Mouse (Mus musculus) lung, embryonic 16.5 days (tissue): ENCODE measurements around the gene Morc3. TPM values are rescaled to one million over a fixed set of nuclear protein-coding genes. Genes with fewer than 3 reads are reported as not detected.

Experiments
- ATAC-seq: fragments of 200-750 bp; cut with Nextera tagmentation; 2 replicates; pipeline ENCODE4 v1.8.0; 2017; ENCODE audit warnings: low read depth, mild to moderate bottlenecking, moderate library complexity
- H3K27ac ChIP-seq: fragments of 300-500 bp; sonication (generic); 2 replicates; pipeline ENCODE4 v1.5.1; 2014; ENCODE audit warnings: mild to moderate bottlenecking, control low read depth, low read length
- H3K27me3 ChIP-seq: fragments of 300-500 bp; sonication (generic); 2 replicates; pipeline ENCODE4 v1.6.1; 2014; ENCODE audit warnings: low read depth, low read length, mixed read lengths; ENCODE audit not compliant: control insufficient read depth, insufficient read depth
- H3K36me3 ChIP-seq: fragments of 300-500 bp; sonication (generic); 2 replicates; pipeline ENCODE4 v1.6.1; 2014; ENCODE audit warnings: low read length; ENCODE audit not compliant: control insufficient read depth, insufficient read depth
- H3K4me1 ChIP-seq: fragments of 300-500 bp; sonication (generic); replicated peaks from 2 replicates; pipeline ENCODE4 v1.6.1; 2014; ENCODE audit warnings: low read length, mixed read lengths; ENCODE audit not compliant: control insufficient read depth, insufficient read depth
- H3K4me2 ChIP-seq: fragments of 300-500 bp; sonication (generic); 2 replicates; pipeline ENCODE4 v1.6.1; 2014; ENCODE audit warnings: low read depth, low read length, control low read depth
- H3K4me3 ChIP-seq: fragments of 300-500 bp; sonication (generic); 2 replicates; pipeline ENCODE4 v1.5.1; 2014; ENCODE audit warnings: mild to moderate bottlenecking, low read length, control low read depth
- H3K9ac ChIP-seq: fragments of 300-500 bp; sonication (generic); 2 replicates; pipeline ENCODE4 v1.6.1; 2014; ENCODE audit warnings: low read length, control low read depth
- H3K9me3 ChIP-seq: fragments of 300-500 bp; sonication (generic); 2 replicates; pipeline ENCODE4 v1.6.1; 2016; ENCODE audit warnings: low read length; ENCODE audit not compliant: control insufficient read depth
- WGBS: fragments of 180-500 bp; shearing (Covaris S2); extraction: QIAGEN DNeasy Blood & Tissue Kit; methylation state at CpG from one replicate; pipeline ENCODE4 v1.1.7; 2014; 5-methylcytosine and 5-hydroxymethylcytosine counted together
- polyA plus RNA-seq: library from polyadenylated mRNA; unstranded; fragments of >200 nt; fragmentation: Nextera tagmentation; extraction: Ambion mirVana; gene quantifications from 2 replicates; pipeline ENCODE4 v1.2.1, GENCODE M21; 2015

Morc3 gene
- polyA plus RNA-seq, 1 experiment from 2014 or later: 34.8 TPM

DNA sequence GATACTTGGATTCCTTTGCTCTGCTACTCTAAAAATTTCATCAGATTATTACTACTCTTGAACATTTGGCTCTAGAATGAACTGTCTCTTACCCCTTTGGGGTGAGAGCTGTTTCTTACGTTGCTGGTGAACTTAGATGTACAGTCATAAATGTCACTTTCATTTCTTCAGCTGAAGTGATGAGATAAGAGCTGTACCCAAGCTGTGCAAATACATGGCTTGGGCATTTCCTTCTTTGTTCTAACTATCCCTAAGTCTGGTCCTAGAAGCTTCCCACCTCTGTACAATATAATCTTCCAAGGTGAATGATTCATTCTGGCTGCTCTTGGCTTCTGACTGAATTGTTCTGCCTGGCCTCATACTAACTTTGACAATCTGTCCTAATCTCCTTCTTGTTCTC is 7.1 kb downstream of the Morc3 start:
- H3K4me3 ChIP-seq: no peak overlapping the region
- no peak overlapping the region for H3K9ac ChIP-seq
- no peak overlapping the region for H3K4me2 ChIP-seq
- H3K27me3 ChIP-seq: no peaks in the 10 kb centered on the region
- H3K36me3 ChIP-seq: 0 out of 2 replicates have a peak, but pooled peaks cover 2% of the 10 kb centered on the region
- peaks cover 1% of the 10 kb centered on the region for H3K4me1 ChIP-seq
- 73% methylated on average over 1 of the region's 1 CpGs for WGBS
- no peak for ATAC-seq
- no peaks in the 10 kb centered on the region for H3K9me3 ChIP-seq
- H3K27ac ChIP-seq: no peak overlapping the region

DNA sequence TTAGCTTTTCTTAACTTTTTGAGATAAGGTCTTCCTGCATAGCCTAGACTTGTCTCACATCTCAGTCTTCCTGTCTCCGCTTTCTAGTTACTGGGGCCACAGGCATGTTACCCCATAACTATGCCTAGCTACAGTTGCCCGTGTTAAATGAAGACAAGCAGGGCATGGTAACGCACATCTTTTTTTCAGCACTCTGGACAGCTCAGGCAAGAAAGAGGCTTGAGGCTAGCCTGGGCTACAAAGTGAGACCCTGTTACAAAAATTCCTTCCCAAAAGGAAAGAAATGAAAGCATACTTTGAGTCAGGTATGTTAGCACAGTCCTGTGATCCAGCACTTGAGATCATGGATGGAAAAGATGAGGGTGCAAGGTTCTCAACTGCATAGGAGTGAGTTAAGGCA is 18.6 kb downstream of the Morc3 start:
- WGBS: 95% methylated on average over 3 of the region's 3 CpGs
- Histone ChIP-seq H3K4me3 (no peak overlapping the region), H3K4me2 (no peak overlapping the region), H3K4me1 (no peaks in the 10 kb centered on the region), H3K36me3 (peaks cover 47% of the 10 kb centered on the region), H3K9ac (no peak overlapping the region), H3K27me3 (no peaks in the 10 kb centered on the region), H3K9me3 (no peaks in the 10 kb centered on the region), H3K27ac (no peak overlapping the region)
- no peak for ATAC-seq

DNA sequence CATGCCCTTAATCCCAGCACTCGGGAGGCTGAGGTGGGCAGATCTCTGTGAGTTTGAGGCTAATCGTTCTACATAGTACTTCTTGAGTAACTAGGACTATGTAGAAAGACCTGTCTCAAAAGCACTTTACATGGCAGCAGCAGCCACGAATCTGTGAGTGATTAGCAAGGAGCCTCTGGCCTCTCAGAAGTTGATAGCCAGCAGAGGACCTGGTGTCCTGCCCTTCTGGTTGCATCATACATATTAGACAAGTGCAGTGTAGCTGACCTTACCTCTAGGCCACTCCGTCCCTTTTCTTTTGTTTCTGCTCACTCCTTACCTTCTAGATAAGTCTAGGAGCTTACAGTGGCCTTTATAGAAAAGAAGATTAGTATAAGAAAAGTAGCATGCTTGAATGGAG is 28.0 kb downstream of the Morc3 start:
- no peak for ATAC-seq
- H3K9ac ChIP-seq: no peak overlapping the region
- no peak overlapping the region for H3K4me3 ChIP-seq
- H3K4me2 ChIP-seq: no peak overlapping the region
- peaks cover 42% of the 10 kb centered on the region for H3K36me3 ChIP-seq
- H3K27me3 ChIP-seq: no peaks in the 10 kb centered on the region
- 84% methylated on average over 4 of the region's 4 CpGs for WGBS
- H3K4me1 ChIP-seq: no peaks in the 10 kb centered on the region
- no peaks in the 10 kb centered on the region for H3K9me3 ChIP-seq
- no peak overlapping the region for H3K27ac ChIP-seq

DNA sequence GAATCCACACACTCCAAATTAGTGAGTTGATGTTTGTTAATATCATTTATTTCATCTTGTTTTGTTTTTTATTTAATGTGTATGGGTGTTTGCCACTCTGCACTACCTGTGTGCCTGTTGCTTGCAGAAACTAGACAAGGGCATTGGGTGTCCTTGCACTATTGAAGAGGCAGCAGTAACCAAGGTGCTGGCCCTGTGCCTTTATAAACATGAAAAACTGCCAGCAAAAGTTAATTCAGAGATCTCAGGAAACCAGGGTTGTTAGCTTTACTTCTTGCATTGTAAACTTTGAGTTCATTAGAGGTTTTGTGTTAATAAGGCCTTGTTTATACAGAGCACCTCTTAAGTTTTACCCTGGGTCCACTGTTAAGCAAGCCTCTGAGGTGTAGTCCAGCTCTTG is 28.8 kb downstream of the Morc3 start:
- Histone ChIP-seq H3K4me2 (no peak overlapping the region), H3K27ac (no peak overlapping the region), H3K36me3 (peaks cover 47% of the 10 kb centered on the region), H3K27me3 (no peaks in the 10 kb centered on the region), H3K4me3 (no peak overlapping the region), H3K9me3 (no peaks in the 10 kb centered on the region), H3K9ac (no peak overlapping the region), H3K4me1 (no peaks in the 10 kb centered on the region)
- no peak for ATAC-seq

DNA sequence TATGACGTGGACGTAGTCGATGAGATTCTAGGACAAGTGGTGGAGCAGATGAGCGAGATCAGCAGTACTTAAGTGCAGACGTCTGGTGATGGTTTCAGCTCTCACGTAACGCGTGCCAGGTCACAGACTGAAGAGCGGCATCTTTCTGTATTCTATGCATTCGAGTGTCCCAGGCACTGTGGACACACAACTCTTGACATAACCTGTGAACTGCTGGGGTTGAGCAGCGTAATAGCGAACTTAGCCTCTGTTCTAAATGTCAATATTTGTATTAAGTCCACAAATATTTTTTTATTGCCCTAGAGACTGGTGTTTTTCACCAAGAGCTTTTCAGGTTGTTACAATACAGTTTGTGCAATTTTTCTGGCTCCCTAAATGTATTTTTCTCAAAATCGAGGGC is 42.9 kb downstream of the Morc3 start:
- Histone ChIP-seq H3K4me1 (no peaks in the 10 kb centered on the region), H3K36me3 (peaks cover 53% of the 10 kb centered on the region), H3K27ac (no peak overlapping the region), H3K27me3 (no peaks in the 10 kb centered on the region), H3K9ac (no peak overlapping the region), H3K4me3 (no peak overlapping the region), H3K9me3 (no peaks in the 10 kb centered on the region), H3K4me2 (no peak overlapping the region)
- no peak for ATAC-seq
- WGBS: 73% methylated on average over 13 of the region's 13 CpGs

DNA sequence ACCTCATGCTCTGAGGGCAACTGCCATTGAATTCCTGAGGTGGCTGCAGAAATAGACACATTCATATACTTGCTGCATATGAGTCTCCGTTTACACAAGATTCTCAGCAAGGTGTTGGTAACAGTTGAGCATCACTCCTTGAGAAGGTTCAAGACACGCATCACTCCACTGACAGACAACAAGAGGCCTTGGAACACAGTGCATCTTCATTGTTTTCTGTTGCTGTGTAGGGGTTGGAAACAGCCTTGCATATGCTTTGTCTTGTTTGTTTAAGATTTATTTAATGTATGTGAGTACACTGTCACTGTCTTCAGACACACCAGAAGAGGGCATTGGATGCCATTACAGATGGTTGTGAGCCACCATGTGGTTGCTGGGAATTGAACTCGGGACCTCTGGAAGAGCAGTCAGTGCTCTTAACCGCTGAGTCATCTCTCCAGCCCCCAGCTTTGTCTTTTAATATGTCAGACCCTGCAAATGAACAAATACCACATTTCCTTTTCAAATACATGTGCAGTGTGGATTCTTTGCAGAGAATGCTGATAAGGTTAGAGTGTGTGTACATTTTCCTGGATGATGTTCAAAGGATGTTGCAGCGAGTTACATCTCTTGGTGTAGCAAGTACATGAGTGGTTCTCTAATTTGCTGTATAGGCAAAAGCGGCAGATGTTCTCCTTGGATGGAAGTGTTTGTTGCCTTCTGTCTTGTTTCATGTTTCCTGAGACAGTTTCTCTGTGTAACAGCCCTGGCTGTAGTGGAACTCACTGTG is 45.9 kb downstream of the Morc3 start:
- no peak for ATAC-seq
- H3K36me3 ChIP-seq: peaks cover 36% of the 10 kb centered on the region
- no peak overlapping the region for H3K9ac ChIP-seq
- WGBS: 69% methylated on average over 6 of the region's 6 CpGs
- no peak overlapping the region for H3K27ac ChIP-seq
- H3K4me1 ChIP-seq: no peaks in the 10 kb centered on the region
- no peak overlapping the region for H3K4me3 ChIP-seq
- no peaks in the 10 kb centered on the region for H3K9me3 ChIP-seq
- no peak overlapping the region for H3K4me2 ChIP-seq
- no peaks in the 10 kb centered on the region for H3K27me3 ChIP-seq

DNA sequence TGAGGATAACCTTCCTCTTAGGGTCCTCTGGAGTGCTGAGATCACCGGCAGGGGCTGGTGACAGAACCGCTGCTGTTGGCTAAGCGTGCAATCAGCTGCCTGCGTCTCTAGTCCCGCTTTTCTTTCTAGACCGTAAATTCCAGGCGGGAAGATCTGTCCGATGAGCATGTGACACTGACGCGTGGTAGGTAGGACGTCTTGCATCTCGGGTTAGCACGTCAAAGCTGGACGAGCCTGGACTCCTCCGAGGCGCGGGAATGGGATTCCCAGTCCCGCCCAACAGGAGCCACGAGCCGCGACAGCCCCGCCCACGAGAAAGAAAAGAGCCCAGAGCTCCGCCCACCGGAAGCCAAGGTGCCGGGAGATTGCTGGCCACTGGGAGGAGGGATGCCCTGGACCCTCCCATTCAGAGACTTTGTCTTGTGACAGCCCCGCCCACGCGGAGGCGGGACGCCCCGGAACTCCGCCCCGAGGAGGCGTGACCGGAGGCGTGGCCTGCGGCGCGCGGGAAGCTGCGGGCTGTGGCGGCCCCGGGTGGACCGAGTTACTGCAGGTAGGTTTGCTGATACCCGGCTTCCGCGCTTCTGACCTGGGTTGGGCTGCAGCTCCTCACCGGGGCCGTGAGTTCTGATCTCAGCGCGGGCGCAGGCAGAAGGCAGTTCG is 51.6 kb downstream of the Morc3 start, which contains the start of gene Chaf1b:
Gene Chaf1b (plus strand): TSS at position 479 of the 663 bp plus-strand sequence.
- Histone ChIP-seq H3K4me2 (peak within 1 kb of the TSS; percentile 89), H3K4me1 (peaks cover 14% of the 10 kb centered on the region), H3K27me3 (no peaks in the 10 kb centered on the region), H3K27ac (peak within 1 kb of the TSS; percentile 50), H3K36me3 (peaks cover 10% of the 10 kb centered on the region; the same call in 1 of the 2 replicates), H3K9ac (peak within 1 kb of the TSS; percentile 81), H3K4me3 (peak within 1 kb of the TSS; percentile 87), H3K9me3 (no peaks in the 10 kb centered on the region)
- peak; percentile 98 for ATAC-seq
- under 1% methylated on average over 53 of the region's 54 CpGs for WGBS

DNA sequence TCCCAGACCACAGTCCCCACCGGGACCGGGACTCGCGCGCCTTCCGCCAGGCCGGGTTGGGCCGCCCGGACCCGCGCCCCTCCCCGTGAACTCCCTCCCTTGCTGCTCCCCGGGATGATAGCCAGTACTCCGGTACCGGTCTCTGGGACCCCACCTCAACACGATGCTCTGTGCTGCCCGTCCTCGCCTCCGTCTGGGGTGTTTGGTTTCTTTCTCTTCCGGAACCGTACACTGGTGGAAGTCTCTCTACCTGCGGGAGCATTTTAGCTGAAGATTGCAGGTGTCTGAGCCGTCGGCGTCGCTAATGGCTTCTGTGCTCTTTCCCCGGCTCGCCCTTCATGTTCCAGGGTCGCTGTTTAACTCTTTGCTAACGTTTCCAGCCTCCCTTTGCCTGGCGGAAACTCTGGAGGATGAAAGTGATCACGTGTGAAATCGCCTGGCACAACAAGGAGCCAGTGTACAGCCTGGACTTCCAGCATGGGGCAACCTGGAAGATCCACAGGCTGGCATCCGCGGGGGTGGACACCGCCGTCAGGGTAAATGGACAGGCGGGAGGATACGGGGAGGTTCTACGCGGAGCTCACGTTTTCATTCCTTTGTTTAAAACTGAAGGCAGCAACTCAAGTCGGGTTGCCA is 52.3 kb downstream of the Morc3 start:
- H3K27me3 ChIP-seq: no peaks in the 10 kb centered on the region
- peak overlapping the region; percentile 87 for H3K4me3 ChIP-seq
- no peaks in the 10 kb centered on the region for H3K9me3 ChIP-seq
- H3K9ac ChIP-seq: peak overlapping the region; percentile 81
- peak overlapping the region; percentile 89 for H3K4me2 ChIP-seq
- ATAC-seq: peak; percentile 61; the same call in 1 of the 2 replicates
- under 1% methylated on average over 43 of the region's 43 CpGs for WGBS
- peak overlapping the region; percentile 50 for H3K27ac ChIP-seq
- H3K4me1 ChIP-seq: peaks cover 14% of the 10 kb centered on the region
- peaks cover 10% of the 10 kb centered on the region; the same call in 1 of the 2 replicates for H3K36me3 ChIP-seq

DNA sequence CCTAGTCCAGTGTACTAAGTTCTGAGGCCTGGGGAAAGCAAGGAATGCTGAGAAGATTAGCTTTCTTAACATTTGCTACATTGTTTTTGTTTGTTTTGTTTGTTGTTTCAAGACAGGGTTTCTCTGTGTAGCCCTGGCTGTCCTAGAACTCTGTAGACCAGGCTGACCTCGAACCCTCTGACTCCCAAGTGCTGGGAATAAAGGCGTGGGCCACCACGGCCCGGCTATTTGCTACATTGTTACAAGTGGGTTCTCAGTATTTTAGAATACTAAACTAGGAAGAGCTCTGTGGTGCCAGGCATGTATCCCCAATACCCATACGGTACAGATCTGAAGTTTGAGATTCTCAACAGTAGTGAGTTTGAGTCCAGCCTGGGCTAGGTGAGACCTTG is 52.8 kb downstream of the Morc3 start:
- 37% methylated on average over 5 of the region's 5 CpGs for WGBS

More for the DNA sequence above, 52.8 kb downstream of the Morc3 start:
- H3K4me2 ChIP-seq: peak overlapping the region; percentile 89
- H3K4me1 ChIP-seq: peaks cover 14% of the 10 kb centered on the region
- H3K27me3 ChIP-seq: no peaks in the 10 kb centered on the region
- H3K36me3 ChIP-seq: peaks cover 10% of the 10 kb centered on the region; the same call in 1 of the 2 replicates
- H3K27ac ChIP-seq: no peak overlapping the region
- peak overlapping the region; percentile 87 for H3K4me3 ChIP-seq
- no peak for ATAC-seq
- peak overlapping the region; percentile 81 for H3K9ac ChIP-seq
- H3K9me3 ChIP-seq: no peaks in the 10 kb centered on the region
